Mouse (Mus musculus) intestine, postnatal 0 days (tissue): ENCODE measurements around the gene Prkcb. TPM values are rescaled to one million over a fixed set of nuclear protein-coding genes. Genes with fewer than 3 reads are reported as not detected.

ENCODE experiments used
- ATAC-seq: fragments of 200-750 bp; cut with Nextera tagmentation; 2 replicates; pipeline ENCODE4 v1.8.0; 2017; ENCODE audit warnings: mild to moderate bottlenecking, moderate TSS enrichment, moderate library complexity
- H3K27ac ChIP-seq: fragments of 300-500 bp; sonication (generic); 2 replicates; pipeline ENCODE4 v1.5.1; 2014; ENCODE audit warnings: mild to moderate bottlenecking, low read depth, low read length, moderate library complexity
- H3K27me3 ChIP-seq: fragments of 300-500 bp; sonication (generic); replicated peaks from 2 replicates; pipeline ENCODE4 v1.6.1; 2014; ENCODE audit warnings: low read length, mixed read lengths; ENCODE audit not compliant: control insufficient read depth, insufficient read depth
- H3K36me3 ChIP-seq: fragments of 300-500 bp; sonication (generic); 2 replicates; pipeline ENCODE4 v1.6.1; 2014; ENCODE audit warnings: mild to moderate bottlenecking, moderate library complexity; ENCODE audit not compliant: control insufficient read depth, insufficient read depth
- H3K4me1 ChIP-seq: fragments of 300-500 bp; sonication (generic); replicated peaks from 2 replicates; pipeline ENCODE4 v1.6.1; 2014; ENCODE audit warnings: antibody characterized with exemption, low read length, mixed read lengths; ENCODE audit not compliant: control insufficient read depth, insufficient read depth
- H3K4me2 ChIP-seq: fragments of 300-500 bp; sonication (generic); replicated peaks from 2 replicates; pipeline ENCODE4 v1.6.1; 2014; ENCODE audit warnings: low read depth, mild to moderate bottlenecking, moderate library complexity
- H3K4me3 ChIP-seq: fragments of 300-500 bp; sonication (generic); 2 replicates; pipeline ENCODE4 v1.5.1; 2014; ENCODE audit warnings: low read depth, low read length
- H3K9ac ChIP-seq: fragments of 300-500 bp; sonication (generic); 2 replicates; pipeline ENCODE4 v1.6.1; 2014; ENCODE audit warnings: mild to moderate bottlenecking, low read depth, low read length
- H3K9me3 ChIP-seq: fragments of 300-500 bp; sonication (generic); 2 replicates; pipeline ENCODE4 v1.6.1; 2016; ENCODE audit warnings: mixed run types; ENCODE audit not compliant: control insufficient read depth
- CTCF ChIP-seq: sonication (generic); IDR thresholded peaks from 2 replicates; pipeline ENCODE4 v1.5.1; 2016; ENCODE audit warnings: low read depth, mild to moderate bottlenecking, control low read depth, antibody characterized with exemption, moderate library complexity
- WGBS: fragments of 180-500 bp; shearing (Covaris S2); extraction: QIAGEN DNeasy Blood & Tissue Kit; methylation state at CpG from one replicate; pipeline ENCODE4 v1.1.7; 2014; 5-methylcytosine and 5-hydroxymethylcytosine counted together
- polyA plus RNA-seq: library from polyadenylated mRNA; unstranded; fragments of >200 nt; fragmentation: Nextera tagmentation; extraction: Ambion mirVana; gene quantifications from 2 replicates; pipeline ENCODE4 v1.2.1, GENCODE M21; 2015

Prkcb gene
- polyA plus RNA-seq, 1 experiment from 2014 or later = 4.7 TPM

GRCm38 (mm10) chr7:122303988-122304387, 15.4 kb downstream of the Prkcb start:
- Histone ChIP-seq H3K9me3 (no peaks in the 10 kb centered on the region), H3K36me3 (no peaks in the 10 kb centered on the region), H3K4me1 (no peaks in the 10 kb centered on the region), H3K4me3 (no peak overlapping the region), H3K4me2 (no peak overlapping the region), H3K27ac (no peak overlapping the region), H3K9ac (no peak overlapping the region), H3K27me3 (no peaks in the 10 kb centered on the region)
- WGBS = 66% methylated on average over 3 of the region's 3 CpGs
- no peak for TF ChIP-seq CTCF
- no peak for ATAC-seq

- no peak for ATAC-seq
- no peak overlapping the region for H3K9ac ChIP-seq
- H3K4me1 ChIP-seq = no peaks in the 10 kb centered on the region
- H3K4me3 ChIP-seq = no peak overlapping the region
- H3K27me3 ChIP-seq = no peaks in the 10 kb centered on the region
- no peaks in the 10 kb centered on the region for H3K36me3 ChIP-seq
- H3K27ac ChIP-seq = no peak overlapping the region
- no peaks in the 10 kb centered on the region for H3K9me3 ChIP-seq
- 78% methylated on average over 2 of the region's 2 CpGs for WGBS
- no peak overlapping the region for H3K4me2 ChIP-seq
- no peak for TF ChIP-seq CTCF
Measured at GRCm38 (mm10) chr7:122304521-122304920, 16.0 kb downstream of the Prkcb start.

GRCm38 (mm10) chr7:122307241-122307640, 18.7 kb downstream of the Prkcb start:
- TF ChIP-seq CTCF = no peak
- ATAC-seq = no peak
- no peaks in the 10 kb centered on the region for H3K36me3 ChIP-seq
- no peaks in the 10 kb centered on the region for H3K9me3 ChIP-seq
- H3K4me3 ChIP-seq = no peak overlapping the region
- WGBS = 86% methylated on average over 9 of the region's 9 CpGs
- no peak overlapping the region for H3K27ac ChIP-seq
- no peak overlapping the region for H3K9ac ChIP-seq
- no peaks in the 10 kb centered on the region for H3K4me1 ChIP-seq
- no peak overlapping the region for H3K4me2 ChIP-seq
- H3K27me3 ChIP-seq = no peaks in the 10 kb centered on the region

GRCm38 (mm10) chr7:122308661-122309060, 20.1 kb downstream of the Prkcb start:
- no peak overlapping the region for H3K9ac ChIP-seq
- no peaks in the 10 kb centered on the region for H3K4me1 ChIP-seq
- no peak for ATAC-seq
- H3K4me2 ChIP-seq = no peak overlapping the region
- no peaks in the 10 kb centered on the region for H3K9me3 ChIP-seq
- H3K4me3 ChIP-seq = no peak overlapping the region
- no peaks in the 10 kb centered on the region for H3K36me3 ChIP-seq
- H3K27me3 ChIP-seq = no peaks in the 10 kb centered on the region
- 90% methylated on average over 5 of the region's 5 CpGs for WGBS
- no peak overlapping the region for H3K27ac ChIP-seq
- no peak for TF ChIP-seq CTCF

- Histone ChIP-seq H3K9me3 (no peaks in the 10 kb centered on the region), H3K36me3 (no peaks in the 10 kb centered on the region), H3K4me2 (no peak overlapping the region), H3K4me1 (no peaks in the 10 kb centered on the region), H3K4me3 (no peak overlapping the region), H3K9ac (no peak overlapping the region), H3K27me3 (no peaks in the 10 kb centered on the region), H3K27ac (no peak overlapping the region)
- no peak for TF ChIP-seq CTCF
- no peak for ATAC-seq
- 63% methylated on average over 14 of the region's 14 CpGs for WGBS
Measured at GRCm38 (mm10) chr7:122309909-122310725, 21.6 kb downstream of the Prkcb start.

GRCm38 (mm10) chr7:122310726-122311018, 22.1 kb downstream of the Prkcb start:
- Histone ChIP-seq H3K4me3 (no peak overlapping the region), H3K4me2 (no peak overlapping the region), H3K4me1 (no peaks in the 10 kb centered on the region), H3K27ac (no peak overlapping the region), H3K27me3 (no peaks in the 10 kb centered on the region), H3K9me3 (no peaks in the 10 kb centered on the region), H3K9ac (no peak overlapping the region), H3K36me3 (no peaks in the 10 kb centered on the region)
- WGBS = 67% methylated on average over 7 of the region's 7 CpGs
- no peak for ATAC-seq
- no peak for TF ChIP-seq CTCF
